Mouse (Mus musculus): ENCODE results near the gene Dapk2. TPM values are rescaled to one million over a fixed set of nuclear protein-coding genes. Genes with fewer than 3 reads are reported as not detected.
A peak's percentile ranks its signal among the peaks of the same experiment; 100 is the strongest.

Gene Dapk2
- polyA plus RNA-seq, 1 experiment from 2014 or later, result 6.9 TPM

DNA sequence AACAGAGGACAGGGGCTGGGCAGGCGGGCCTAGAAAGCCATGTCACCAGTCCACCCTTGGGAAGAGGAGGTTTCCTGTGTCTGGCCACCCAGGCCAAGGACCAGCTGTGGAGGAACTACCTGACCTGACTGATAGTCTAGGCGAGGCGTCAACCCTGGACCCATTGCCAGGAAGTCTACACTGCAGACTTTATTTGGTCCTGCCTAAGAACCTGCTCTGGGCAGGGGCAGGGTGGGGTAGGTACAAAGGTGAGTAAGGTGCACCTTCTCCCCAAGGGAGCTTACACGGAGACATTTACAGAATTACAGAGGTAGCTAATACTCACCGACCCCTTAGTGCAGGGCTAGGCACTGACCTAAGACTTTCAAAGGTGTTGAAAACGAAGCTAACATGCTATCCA is 4.4 kb upstream of the Dapk2 start:
- Histone ChIP-seq H3K4me3 (replicated peaks) (no peak overlapping the region), H3K36me3 (replicated peaks) (no peaks in the 10 kb centered on the region), H3K9ac (no peak overlapping the region), H3K27me3 (peaks cover 22% of the 10 kb centered on the region), H3K4me1 (peaks cover 8% of the 10 kb centered on the region), H3K4me2 (no peak overlapping the region), H3K9me3 (no peaks in the 10 kb centered on the region), H3K27ac (no peak overlapping the region)
- ATAC-seq (ENCODE audit: low FRiP score), result no peak
- WGBS, result 94% methylated on average over 6 of the region's 6 CpGs

GRCm38 (mm10) chr9:66154013-66154412 is 4.0 kb upstream of the Dapk2 start:
- Histone ChIP-seq H3K4me3 (replicated peaks) (no peak overlapping the region), H3K9me3 (no peaks in the 10 kb centered on the region), H3K36me3 (replicated peaks) (no peaks in the 10 kb centered on the region), H3K9ac (no peak overlapping the region), H3K27ac (no peak overlapping the region), H3K4me1 (peaks cover 8% of the 10 kb centered on the region), H3K27me3 (peaks cover 26% of the 10 kb centered on the region), H3K4me2 (no peak overlapping the region)
- 92% methylated on average over 9 of the region's 9 CpGs for WGBS
- ATAC-seq (ENCODE audit: low FRiP score), result no peak

DNA sequence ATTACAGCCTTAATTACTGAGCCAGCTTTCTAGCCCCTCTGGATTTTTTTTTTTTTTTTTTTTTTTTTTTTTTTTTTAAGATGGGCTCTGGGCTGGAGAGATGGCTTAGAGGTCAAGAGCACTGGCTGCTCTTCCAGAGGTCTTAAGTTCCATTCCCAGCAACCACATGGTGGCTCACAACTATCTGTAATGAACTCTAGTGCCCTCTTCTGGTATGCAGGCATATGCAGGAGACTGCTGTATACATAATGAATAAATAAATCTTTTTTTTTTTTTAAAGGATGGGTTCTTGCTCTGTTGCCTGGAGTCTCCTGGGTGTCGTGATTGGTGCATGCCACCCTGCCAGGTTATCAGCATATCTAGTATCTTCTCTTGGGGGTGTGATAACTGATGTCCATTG is 2.5 kb upstream of the Dapk2 start:
- H3K36me3 ChIP-seq (replicated peaks), result no peaks in the 10 kb centered on the region
- H3K9me3 ChIP-seq, result no peaks in the 10 kb centered on the region
- no peak overlapping the region for H3K27ac ChIP-seq
- H3K4me3 ChIP-seq (replicated peaks), result no peak overlapping the region
- H3K4me1 ChIP-seq, result peaks cover 8% of the 10 kb centered on the region
- WGBS, result 83% methylated on average over 1 of the region's 1 CpGs
- no peak for ATAC-seq (ENCODE audit: low FRiP score)
- peaks cover 32% of the 10 kb centered on the region for H3K27me3 ChIP-seq
- no peak overlapping the region for H3K9ac ChIP-seq
- no peak overlapping the region for H3K4me2 ChIP-seq

GRCm38 (mm10) chr9:66158885-66159430 is 935 bp downstream of the Dapk2 start:
- Histone ChIP-seq H3K4me1 (peaks cover 8% of the 10 kb centered on the region), H3K27ac (no peak overlapping the region), H3K9ac (no peak overlapping the region), H3K36me3 (replicated peaks) (no peaks in the 10 kb centered on the region), H3K4me3 (replicated peaks) (no peak overlapping the region), H3K4me2 (no peak overlapping the region; the same call in 1 of the 2 replicates), H3K27me3 (peaks cover 32% of the 10 kb centered on the region), H3K9me3 (no peaks in the 10 kb centered on the region)
- no peak for ATAC-seq (ENCODE audit: low FRiP score)
- 88% methylated on average over 6 of the region's 6 CpGs for WGBS

GRCm38 (mm10) chr9:66160155-66160554 is 2.1 kb downstream of the Dapk2 start:
- ATAC-seq (ENCODE audit: low FRiP score), result no peak
- H3K27me3 ChIP-seq, result peaks cover 32% of the 10 kb centered on the region
- WGBS, result 91% methylated on average over 2 of the region's 2 CpGs

DNA sequence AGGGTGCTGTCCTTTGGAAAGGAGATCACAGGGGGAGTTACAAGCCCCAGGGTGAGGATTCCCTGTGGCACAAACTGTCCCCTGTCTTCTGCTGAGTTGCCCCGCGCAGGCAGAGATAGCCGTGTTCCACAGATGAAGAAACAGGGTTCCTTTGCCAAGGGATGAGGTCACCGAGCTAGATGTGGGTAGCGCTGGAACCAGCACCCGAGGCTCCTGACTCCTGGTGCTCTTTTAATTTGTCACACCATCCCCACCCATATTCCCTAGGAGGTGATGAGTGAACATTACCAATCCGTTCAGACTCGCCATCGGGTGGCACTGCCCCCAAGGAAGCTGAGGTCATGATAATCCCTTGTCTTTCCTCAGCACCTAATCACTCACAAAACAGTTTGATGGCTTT is 5.0 kb downstream of the Dapk2 start:
- no peak for ATAC-seq (ENCODE audit: low FRiP score)
- peaks cover 16% of the 10 kb centered on the region for H3K27me3 ChIP-seq
- H3K9ac ChIP-seq, result no peak overlapping the region
- 87% methylated on average over 9 of the region's 9 CpGs for WGBS
- no peak overlapping the region for H3K4me2 ChIP-seq
- no peaks in the 10 kb centered on the region for H3K36me3 ChIP-seq (replicated peaks)
- no peak overlapping the region for H3K4me3 ChIP-seq (replicated peaks)
- H3K27ac ChIP-seq, result no peak overlapping the region
- H3K9me3 ChIP-seq, result no peaks in the 10 kb centered on the region
- H3K4me1 ChIP-seq, result peaks cover 17% of the 10 kb centered on the region

More at GRCm38 (mm10) chr9:66160155-66160554, 2.1 kb downstream of the Dapk2 start:
- H3K4me2 ChIP-seq, result no peak overlapping the region
- H3K9me3 ChIP-seq, result no peaks in the 10 kb centered on the region
- no peak overlapping the region for H3K4me3 ChIP-seq (replicated peaks)
- no peak overlapping the region for H3K9ac ChIP-seq
- H3K27ac ChIP-seq, result no peak overlapping the region
- no peaks in the 10 kb centered on the region for H3K36me3 ChIP-seq (replicated peaks)
- H3K4me1 ChIP-seq, result peaks cover 10% of the 10 kb centered on the region

GRCm38 (mm10) chr9:66167222-66167621 is 9.2 kb downstream of the Dapk2 start:
- Histone ChIP-seq H3K27ac (no peak overlapping the region), H3K27me3 (no peaks in the 10 kb centered on the region), H3K4me1 (peaks cover 44% of the 10 kb centered on the region), H3K36me3 (replicated peaks) (no peaks in the 10 kb centered on the region), H3K4me2 (no peak overlapping the region), H3K9me3 (no peaks in the 10 kb centered on the region), H3K4me3 (replicated peaks) (no peak overlapping the region), H3K9ac (no peak overlapping the region)
- ATAC-seq (ENCODE audit: low FRiP score), result no peak
- WGBS, result 90% methylated on average over 5 of the region's 5 CpGs

DNA sequence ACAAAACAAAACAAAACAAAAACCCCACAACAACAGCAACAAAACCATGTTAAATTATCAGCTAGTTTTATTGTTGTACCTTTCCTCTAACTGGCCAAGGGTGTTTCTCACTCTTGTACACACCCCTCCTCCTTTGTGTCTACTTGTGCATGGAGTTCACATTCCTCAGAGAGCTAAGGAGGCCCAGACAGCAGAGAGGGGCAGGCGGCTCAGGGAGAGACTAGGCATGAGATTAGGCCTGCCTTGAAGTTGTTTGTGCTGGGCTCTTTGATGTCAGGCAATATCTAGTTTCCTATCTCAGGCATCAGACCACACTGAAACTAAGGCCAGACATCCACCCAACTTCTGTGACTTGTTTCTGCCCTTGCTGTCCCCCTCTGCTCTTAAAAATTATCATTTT is 10.2 kb downstream of the Dapk2 start:
- no peak overlapping the region for H3K27ac ChIP-seq
- H3K36me3 ChIP-seq (replicated peaks), result no peaks in the 10 kb centered on the region
- no peak for ATAC-seq (ENCODE audit: low FRiP score)
- H3K4me3 ChIP-seq (replicated peaks), result no peak overlapping the region
- no peaks in the 10 kb centered on the region for H3K9me3 ChIP-seq
- H3K4me1 ChIP-seq, result peaks cover 44% of the 10 kb centered on the region
- WGBS, result 21% methylated on average over 1 of the region's 1 CpGs
- no peak overlapping the region for H3K4me2 ChIP-seq
- H3K9ac ChIP-seq, result no peak overlapping the region
- H3K27me3 ChIP-seq, result no peaks in the 10 kb centered on the region

GRCm38 (mm10) chr9:66170506-66170905 is 12.5 kb downstream of the Dapk2 start:
- Histone ChIP-seq H3K4me1 (peaks cover 38% of the 10 kb centered on the region), H3K9ac (no peak overlapping the region)

DNA sequence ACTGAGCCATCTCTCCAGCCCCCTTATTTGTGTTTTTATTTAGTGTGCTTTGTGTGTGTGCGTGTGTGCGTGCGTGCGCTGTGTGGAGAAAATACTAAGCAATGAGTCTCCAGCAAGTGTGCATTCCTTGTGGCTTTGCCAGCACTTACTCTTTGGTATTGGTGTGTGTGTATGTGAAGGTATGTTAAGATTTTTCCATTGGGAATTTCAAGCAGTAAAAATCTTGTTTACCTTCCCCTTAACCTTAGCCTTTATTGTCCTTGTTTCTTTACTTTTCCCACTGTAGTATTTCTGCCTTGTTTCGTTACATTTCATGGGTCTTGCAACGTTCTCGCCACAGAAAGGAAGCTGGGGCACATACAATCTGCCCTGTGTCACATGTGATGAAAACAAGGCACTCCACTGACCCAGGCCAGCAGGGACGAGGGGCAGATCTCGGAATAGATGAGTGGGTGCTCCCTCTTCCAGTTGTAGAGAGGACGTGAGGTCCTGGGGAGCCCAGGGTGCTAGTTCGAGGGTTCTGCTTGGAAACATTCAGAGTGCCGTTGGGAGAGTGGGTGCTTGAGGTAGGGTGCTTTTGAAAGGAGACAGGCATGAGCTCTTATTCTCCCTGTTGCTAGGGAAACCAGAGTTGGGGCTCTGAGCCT is 13.4 kb downstream of the Dapk2 start:
- Histone ChIP-seq H3K9ac (no peak overlapping the region), H3K9me3 (no peaks in the 10 kb centered on the region), H3K27ac (no peak overlapping the region), H3K4me2 (no peak overlapping the region), H3K36me3 (replicated peaks) (no peaks in the 10 kb centered on the region), H3K4me1 (peaks cover 32% of the 10 kb centered on the region), H3K4me3 (replicated peaks) (no peak overlapping the region), H3K27me3 (no peaks in the 10 kb centered on the region)
- no peak for ATAC-seq (ENCODE audit: low FRiP score)
- WGBS, result 55% methylated on average over 12 of the region's 12 CpGs

More at GRCm38 (mm10) chr9:66170506-66170905, 12.5 kb downstream of the Dapk2 start:
- no peak overlapping the region for H3K4me2 ChIP-seq
- 0 out of 2 replicates have a peak, but pooled peaks have one; percentile 55 for ATAC-seq (ENCODE audit: low FRiP score)
- H3K27ac ChIP-seq, result peak overlapping the region; percentile 65; the same call in 1 of the 2 replicates
- WGBS, result 5% methylated on average over 5 of the region's 5 CpGs
- H3K36me3 ChIP-seq (replicated peaks), result no peaks in the 10 kb centered on the region
- H3K9me3 ChIP-seq, result no peaks in the 10 kb centered on the region
- H3K4me3 ChIP-seq (replicated peaks), result no peak overlapping the region
- no peaks in the 10 kb centered on the region for H3K27me3 ChIP-seq

- H3K9ac ChIP-seq, result no peak overlapping the region
- no peak for ATAC-seq (ENCODE audit: low FRiP score)
- H3K4me2 ChIP-seq, result no peak overlapping the region
- no peaks in the 10 kb centered on the region for H3K9me3 ChIP-seq
- peaks cover 26% of the 10 kb centered on the region for H3K4me1 ChIP-seq
- H3K4me3 ChIP-seq (replicated peaks), result no peak overlapping the region
- no peak overlapping the region for H3K27ac ChIP-seq
- H3K27me3 ChIP-seq, result no peaks in the 10 kb centered on the region
- 91% methylated on average over 5 of the region's 5 CpGs for WGBS
- no peaks in the 10 kb centered on the region for H3K36me3 ChIP-seq (replicated peaks)
Measured at GRCm38 (mm10) chr9:66173316-66173855, 15.4 kb downstream of the Dapk2 start.

DNA sequence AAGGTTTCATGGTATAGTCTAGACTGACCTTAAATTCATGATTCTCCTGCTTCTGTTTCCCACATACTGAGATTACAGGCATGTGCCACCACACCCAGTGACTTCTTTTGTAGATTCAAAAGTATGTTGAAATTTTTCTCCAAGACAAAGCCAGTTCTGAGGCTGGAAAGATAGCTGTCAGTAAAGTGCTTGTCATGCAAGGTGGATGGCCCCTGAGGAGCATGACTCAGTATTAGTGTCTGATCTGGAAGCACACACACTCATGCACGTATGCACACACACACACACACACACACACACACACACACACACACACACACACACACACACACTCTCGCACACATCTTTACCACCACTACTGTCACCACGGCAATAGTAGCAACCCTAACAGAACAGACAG is 17.0 kb downstream of the Dapk2 start:
- H3K4me1 ChIP-seq, result peaks cover 20% of the 10 kb centered on the region
- no peak overlapping the region for H3K9ac ChIP-seq
- H3K27me3 ChIP-seq, result no peaks in the 10 kb centered on the region
- H3K27ac ChIP-seq, result no peak overlapping the region
- no peaks in the 10 kb centered on the region for H3K36me3 ChIP-seq (replicated peaks)
- H3K9me3 ChIP-seq, result no peaks in the 10 kb centered on the region
- H3K4me2 ChIP-seq, result no peak overlapping the region
- no peak overlapping the region for H3K4me3 ChIP-seq (replicated peaks)
- WGBS, result 88% methylated on average over 3 of the region's 3 CpGs
- ATAC-seq (ENCODE audit: low FRiP score), result no peak

DNA sequence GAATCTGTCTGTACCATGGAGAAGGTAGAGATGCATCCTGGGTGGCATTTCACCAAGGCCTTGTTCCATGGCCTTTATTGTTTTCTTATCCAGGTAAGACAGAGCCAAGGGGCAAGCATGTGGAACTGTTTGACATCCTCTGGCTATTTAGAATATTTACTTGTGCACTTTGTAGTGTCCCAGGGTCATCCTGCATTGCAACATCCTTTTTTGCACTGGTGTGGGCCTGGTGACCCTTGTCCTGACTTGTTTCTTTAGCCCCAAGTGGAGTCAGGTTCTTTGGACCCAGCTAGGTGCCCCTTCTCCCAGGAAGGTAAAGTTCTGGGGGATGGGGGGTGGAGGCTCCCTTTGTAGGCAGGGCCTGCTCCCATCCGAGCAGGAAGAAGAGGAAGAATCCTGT is 20.0 kb downstream of the Dapk2 start:
- ATAC-seq (ENCODE audit: low FRiP score), result no peak
- no peaks in the 10 kb centered on the region for H3K9me3 ChIP-seq
- 23% methylated on average over 1 of the region's 1 CpGs for WGBS

More for the DNA sequence above, 20.0 kb downstream of the Dapk2 start:
- Histone ChIP-seq H3K4me1 (no peaks in the 10 kb centered on the region), H3K36me3 (replicated peaks) (no peaks in the 10 kb centered on the region), H3K4me3 (replicated peaks) (no peak overlapping the region), H3K27ac (no peak overlapping the region), H3K4me2 (no peak overlapping the region), H3K9ac (no peak overlapping the region), H3K27me3 (no peaks in the 10 kb centered on the region)

All from forebrain, embryonic 12.5 days (tissue).